Mouse (Mus musculus) spleen, adult 2 months (tissue): ENCODE data around the gene Bcl7b. TPM values are rescaled to one million over a fixed set of nuclear protein-coding genes. Genes with fewer than 3 reads are reported as not detected.
A peak's percentile ranks its signal among the peaks of the same experiment; 100 is the strongest.

Experiments used
- DNase-seq, 2 experiments: peaks; one replicate each; pipeline versions ENCODE4 v3.0.0 to v3.0.0-alpha.2; 2012 to 2021; ENCODE audit warnings: low spot score in 2 of 2, low read depth in 1 of 2
- H3K27ac ChIP-seq: fragments of 200-500 bp; 2 replicates; pipeline ENCODE4 v1.5.1; 2012; ENCODE audit warnings: low read length, inconsistent platforms; ENCODE audit not compliant: insufficient read depth
- H3K27me3 ChIP-seq: fragments of 200-500 bp; 2 replicates; pipeline ENCODE4 v1.6.1; 2012; ENCODE audit warnings: mild to moderate bottlenecking, moderate library complexity, low read length, inconsistent platforms; ENCODE audit not compliant: control insufficient read depth, insufficient read depth
- H3K36me3 ChIP-seq: fragments of 200-500 bp; 2 replicates; pipeline ENCODE4 v1.6.1; 2012; ENCODE audit warnings: mild to moderate bottlenecking, low read length, inconsistent platforms; ENCODE audit not compliant: control insufficient read depth, insufficient read depth
- H3K4me1 ChIP-seq: fragments of 200-500 bp; 2 replicates; pipeline ENCODE4 v1.6.1; 2011; ENCODE audit warnings: inconsistent platforms; ENCODE audit not compliant: control insufficient read depth, insufficient read depth, insufficient read length
- H3K4me3 ChIP-seq: fragments of 200-500 bp; 2 replicates; pipeline ENCODE4 v1.5.1; 2011; ENCODE audit warnings: mild to moderate bottlenecking, inconsistent platforms; ENCODE audit not compliant: insufficient read depth, insufficient read length; ENCODE audit errors: extremely low read depth
- CTCF ChIP-seq: fragments of 200-500 bp; IDR thresholded peaks from 2 replicates; pipeline ENCODE4 v1.5.1; 2011; ENCODE audit warnings: mild to moderate bottlenecking, inconsistent platforms; ENCODE audit not compliant: insufficient read depth, insufficient read length, insufficient replicate concordance; ENCODE audit errors: extremely low read depth
- POLR2A ChIP-seq: fragments of 200-500 bp; IDR thresholded peaks from 2 replicates; pipeline ENCODE4 v1.6.1; 2011; ENCODE audit warnings: low read depth, low read length, inconsistent platforms
- WGBS: fragments of 180-500 bp; shearing (Covaris S2); methylation state at CpG from one replicate; pipeline ENCODE4 v1.1.7; 2018; 5-methylcytosine and 5-hydroxymethylcytosine counted together
- polyA plus RNA-seq: library from polyadenylated mRNA; depleted of rRNA; stranded (reverse); fragments of >200 nt; gene quantifications from 2 replicates; pipeline ENCODE4 v1.2.3, GENCODE M21; 2012

Bcl7b gene
- polyA plus RNA-seq, 1 experiment = 37.3 TPM

DNA sequence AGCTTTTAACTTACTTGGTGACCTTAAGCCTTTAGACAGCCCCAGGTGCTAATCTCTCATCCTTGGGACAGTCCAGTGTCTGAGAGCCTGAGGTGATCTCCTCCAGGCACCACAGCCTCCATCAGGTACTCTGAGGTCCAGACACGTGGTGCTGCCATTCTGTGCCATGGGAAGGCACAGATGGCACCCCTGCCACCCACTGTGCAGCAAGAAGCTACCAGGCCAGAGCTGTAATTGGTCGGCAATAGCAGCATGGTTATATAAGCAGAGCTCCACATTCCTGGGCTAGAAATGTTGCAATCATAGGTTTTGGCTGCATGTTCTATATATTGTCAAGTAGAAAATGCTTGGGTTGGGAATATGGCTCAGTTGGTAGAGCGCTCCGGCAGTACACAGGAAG, 10.9 kb downstream of the Bcl7b start:
- no peaks in the 10 kb centered on the region for H3K4me1 ChIP-seq
- WGBS = 98% methylated on average over 4 of the region's 4 CpGs
- no peak for TF ChIP-seq POLR2A
- TF ChIP-seq CTCF = no peak
- no peak overlapping the region for H3K27ac ChIP-seq
- no peak overlapping the region for H3K4me3 ChIP-seq
- no peaks in the 10 kb centered on the region for H3K27me3 ChIP-seq
- H3K36me3 ChIP-seq = peaks cover 48% of the 10 kb centered on the region
- DNase-seq = no peak

DNA sequence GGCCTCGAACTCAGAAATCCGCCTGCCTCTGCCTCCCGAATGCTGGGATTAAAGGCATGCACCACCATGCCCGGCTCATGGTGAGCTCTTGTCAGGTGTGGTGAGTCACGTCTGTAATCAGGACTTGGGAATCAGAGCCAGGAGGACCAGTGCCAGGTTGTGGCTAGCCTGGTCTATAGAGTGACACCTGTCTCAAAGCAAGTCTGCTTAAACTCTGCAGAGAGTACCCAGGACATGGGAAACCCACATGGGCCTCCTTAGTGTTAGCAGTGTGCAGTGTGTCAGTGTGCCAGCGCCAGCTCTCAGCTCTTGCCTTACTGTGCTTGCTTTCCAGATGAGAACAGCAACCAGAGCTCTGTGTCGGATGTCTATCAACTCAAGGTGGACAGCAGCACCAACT, 11.5 kb downstream of the Bcl7b start:
- H3K36me3 ChIP-seq = peaks cover 46% of the 10 kb centered on the region
- no peak for TF ChIP-seq CTCF
- TF ChIP-seq POLR2A = no peak

DNA sequence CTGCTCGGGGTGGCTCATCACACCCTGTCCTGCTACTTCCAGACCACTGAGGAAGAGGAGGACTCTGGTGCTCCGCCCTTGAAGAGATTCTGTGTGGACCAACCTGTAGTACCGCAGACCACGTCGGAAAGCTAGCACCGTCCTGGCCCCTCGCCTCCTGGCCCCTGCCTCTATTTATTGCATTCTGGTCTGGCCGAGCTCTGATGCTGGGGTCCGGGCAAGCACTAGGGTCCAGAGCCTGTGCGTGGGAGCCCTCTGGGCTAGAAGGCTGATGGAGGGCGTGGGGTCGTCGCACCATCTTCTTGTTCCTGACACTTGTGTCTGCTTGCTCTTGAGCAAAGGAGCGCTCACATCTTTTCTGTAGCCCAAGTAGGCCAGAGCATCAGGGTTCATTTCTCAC, 12.7 kb downstream of the Bcl7b start:
- Histone ChIP-seq H3K27ac (no peak overlapping the region), H3K27me3 (no peaks in the 10 kb centered on the region), H3K4me1 (no peaks in the 10 kb centered on the region), H3K4me3 (no peak overlapping the region), H3K36me3 (peaks cover 43% of the 10 kb centered on the region)
- DNase-seq = no peak
- no peak for TF ChIP-seq CTCF
- WGBS = 97% methylated on average over 14 of the region's 14 CpGs

More for the DNA sequence above, 11.5 kb downstream of the Bcl7b start:
- Histone ChIP-seq H3K27me3 (no peaks in the 10 kb centered on the region), H3K4me1 (no peaks in the 10 kb centered on the region), H3K4me3 (no peak overlapping the region), H3K27ac (no peak overlapping the region)
- DNase-seq = no peak
- WGBS = 97% methylated on average over 7 of the region's 7 CpGs

DNA sequence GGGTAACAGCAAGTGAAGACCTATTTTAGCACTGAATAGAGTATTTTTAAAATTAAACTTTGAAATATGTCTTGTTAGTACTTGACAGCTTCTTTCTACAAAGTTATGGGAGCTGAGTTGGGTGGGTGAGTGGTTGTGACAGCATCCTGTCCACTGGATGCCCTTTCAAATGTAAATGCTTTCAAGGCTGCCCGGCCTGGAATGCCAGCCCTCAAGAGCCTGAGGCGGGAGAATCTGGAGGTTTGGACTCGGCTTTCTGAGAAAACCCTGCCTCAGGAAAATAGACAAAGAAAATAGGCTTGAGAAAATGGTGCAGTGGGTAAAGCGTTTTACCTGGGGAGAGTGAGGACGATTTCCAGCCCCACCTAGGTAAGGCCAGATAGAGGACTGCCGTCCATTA, 13.7 kb downstream of the Bcl7b start:
- Histone ChIP-seq H3K27ac (no peak overlapping the region), H3K4me3 (no peak overlapping the region), H3K4me1 (no peaks in the 10 kb centered on the region; the same call in 1 of the 2 replicates), H3K27me3 (no peaks in the 10 kb centered on the region), H3K36me3 (peaks cover 41% of the 10 kb centered on the region)
- TF ChIP-seq CTCF = no peak
- TF ChIP-seq POLR2A = no peak
- WGBS = 92% methylated on average over 6 of the region's 6 CpGs
- no peak for DNase-seq

DNA sequence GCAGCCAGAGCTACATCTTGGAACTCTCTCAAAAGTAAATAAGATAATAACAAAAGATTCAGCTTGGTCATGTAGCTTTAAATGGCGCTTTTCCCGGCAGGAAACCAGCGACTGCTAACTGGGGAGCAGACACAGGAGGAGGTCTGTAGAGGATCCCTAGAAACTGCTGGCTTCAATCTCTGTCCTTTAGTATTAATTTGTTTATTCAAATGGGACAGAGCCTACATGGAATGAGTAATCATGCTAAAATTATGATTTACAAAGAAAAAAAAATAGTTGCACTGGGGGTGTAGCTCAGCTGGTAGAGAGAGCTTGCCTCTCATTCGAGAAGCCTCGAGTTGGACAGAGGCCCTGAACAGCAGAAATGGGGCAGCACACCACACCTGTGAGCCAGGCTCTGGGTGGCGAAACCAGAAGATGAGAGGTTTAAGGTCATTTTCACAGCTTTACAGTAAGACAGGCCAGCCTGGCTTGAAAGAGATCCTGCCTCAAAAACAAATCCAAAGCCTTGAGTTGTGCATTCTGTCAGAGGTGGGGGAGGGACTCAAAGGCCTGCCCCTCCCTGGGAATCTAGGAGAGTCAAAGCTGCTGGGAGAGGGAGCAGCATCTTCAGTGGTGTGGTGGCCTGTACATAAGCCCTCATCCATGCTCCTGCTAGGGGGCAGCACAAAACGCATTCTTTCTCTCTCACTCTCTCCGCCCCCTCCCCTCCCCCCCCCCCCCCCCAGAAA, 15.2 kb downstream of the Bcl7b start:
- no peak for TF ChIP-seq CTCF
- no peak for TF ChIP-seq POLR2A
- 78% methylated on average over 8 of the region's 8 CpGs for WGBS
- H3K27me3 ChIP-seq = no peaks in the 10 kb centered on the region
- H3K4me1 ChIP-seq = no peaks in the 10 kb centered on the region; the same call in 1 of the 2 replicates
- H3K36me3 ChIP-seq = peaks cover 30% of the 10 kb centered on the region
- DNase-seq = no peak
- no peak overlapping the region for H3K4me3 ChIP-seq
- H3K27ac ChIP-seq = no peak overlapping the region

DNA sequence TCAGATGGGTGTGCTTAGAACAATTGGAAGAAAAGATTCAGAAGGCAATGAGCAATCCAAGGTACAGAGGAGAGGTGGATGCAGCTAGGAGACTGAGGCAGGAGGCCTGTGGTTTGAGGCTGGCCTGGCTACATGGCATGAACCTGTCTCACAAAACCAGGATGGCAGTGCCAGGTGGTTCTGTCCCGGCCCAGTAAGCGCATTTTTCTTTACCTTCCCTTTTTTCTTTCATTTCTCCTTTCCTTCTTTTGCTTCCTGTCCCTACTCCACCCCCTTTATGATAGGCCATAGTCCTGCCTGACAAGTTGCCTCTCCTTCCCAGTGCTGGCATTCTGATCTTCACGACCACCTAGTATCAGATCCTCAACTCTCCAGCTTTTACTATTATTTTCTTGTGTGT, 16.9 kb downstream of the Bcl7b start:
- 68% methylated on average over 3 of the region's 3 CpGs for WGBS
- H3K27ac ChIP-seq = peak overlapping the region; percentile 14; the same call in 1 of the 2 replicates

DNA sequence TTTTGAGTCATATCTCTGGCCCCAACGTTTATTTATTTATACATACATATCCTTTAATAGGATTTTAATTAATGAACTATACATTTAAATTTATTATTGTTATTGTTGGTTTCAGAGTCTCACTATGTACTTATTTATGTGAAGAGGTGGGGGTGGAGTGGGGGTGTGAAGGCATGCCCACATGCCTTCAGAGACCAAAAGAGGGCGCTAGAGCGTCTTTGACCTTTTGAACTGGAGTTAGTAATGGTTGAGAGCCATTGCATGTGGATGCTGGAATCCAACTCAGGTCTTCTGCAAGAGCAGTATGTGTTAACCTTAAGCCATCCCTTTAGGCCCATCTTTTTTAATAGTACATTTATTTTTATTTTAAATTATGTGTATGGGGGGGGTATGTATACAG, 17.5 kb downstream of the Bcl7b start:
- Histone ChIP-seq H3K27ac (no peak overlapping the region), H3K4me3 (no peak overlapping the region), H3K4me1 (peaks cover 9% of the 10 kb centered on the region), H3K27me3 (no peaks in the 10 kb centered on the region), H3K36me3 (peaks cover 12% of the 10 kb centered on the region)
- TF ChIP-seq POLR2A (no peak), CTCF (no peak)
- 53% methylated on average over 3 of the region's 3 CpGs for WGBS
- DNase-seq = no peak

More for the DNA sequence above, 16.9 kb downstream of the Bcl7b start:
- no peaks in the 10 kb centered on the region for H3K27me3 ChIP-seq
- peaks cover 9% of the 10 kb centered on the region for H3K4me1 ChIP-seq
- H3K4me3 ChIP-seq = no peak overlapping the region
- DNase-seq = no peak
- no peak for TF ChIP-seq CTCF
- no peak for TF ChIP-seq POLR2A
- peaks cover 17% of the 10 kb centered on the region for H3K36me3 ChIP-seq
